Mouse (Mus musculus): ENCODE data around the gene Nlgn3.

DNA sequence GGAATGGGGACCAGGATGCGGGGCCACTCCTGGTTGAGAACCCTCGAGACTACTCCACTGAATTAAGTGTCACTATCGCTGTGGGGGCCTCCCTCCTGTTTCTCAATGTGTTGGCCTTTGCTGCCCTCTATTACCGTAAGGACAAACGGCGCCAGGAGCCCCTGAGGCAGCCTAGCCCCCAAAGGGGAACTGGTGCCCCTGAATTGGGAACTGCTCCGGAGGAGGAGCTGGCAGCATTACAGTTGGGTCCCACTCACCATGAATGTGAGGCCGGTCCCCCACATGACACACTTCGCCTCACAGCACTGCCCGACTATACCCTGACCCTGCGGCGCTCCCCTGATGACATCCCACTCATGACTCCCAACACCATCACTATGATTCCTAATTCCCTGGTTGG, 20.8 kb downstream of the Nlgn3 start:
- no peak for TF ChIP-seq CTCF (IDR thresholded peaks at IDR 0.05; ENCODE audit: extremely low read depth, insufficient read depth, insufficient read length, insufficient replicate concordance)
- no peak for TF ChIP-seq POLR2A (IDR thresholded peaks at IDR 0.05; ENCODE audit: low read depth, low read length)
